Mouse (Mus musculus) adrenal gland, postnatal 4 days (tissue): Measurements from ENCODE around the gene Ppa1. TPM values are rescaled to one million over a fixed set of nuclear protein-coding genes. Genes with fewer than 3 reads are reported as not detected.

Source experiments
- total RNA-seq, 2 experiments: library from RNA; stranded (reverse); gene quantifications; 2 replicates each; pipeline ENCODE4 v1.2.3; 2021

The Ppa1 gene
- total RNA-seq, 2 experiments from 2014 or later, result 50.1 to 55.6 TPM

Other genes with a start within 250 kb of the Ppa1 start
- gene Nodal, start 230.6 kb upstream of the Ppa1 start, total RNA-seq, result under 1 TPM in 1 of 2 experiments, not detected in 1; 0.14 TPM
- 100 to 1,000 TPM; 112 to 123 TPM for gene Eif4ebp2, start 195.9 kb upstream of the Ppa1 start, total RNA-seq
- 10 to 100 TPM; 12.2 to 13.8 TPM for gene Lrrc20, start 172.8 kb upstream of the Ppa1 start, total RNA-seq
- under 1 TPM; 0.20 to 0.37 TPM for gene Npffr1, start 53.1 kb upstream of the Ppa1 start, total RNA-seq
- gene Sar1a, start 31.7 kb downstream of the Ppa1 start, total RNA-seq, result 100 to 1,000 TPM; 184 to 192 TPM
- 10 to 100 TPM; 67.6 to 68.2 TPM for gene Tysnd1, start 47.0 kb downstream of the Ppa1 start, total RNA-seq
- 100 to 1,000 TPM; 229 to 261 TPM for gene Aifm2, start 66.7 kb downstream of the Ppa1 start, total RNA-seq
- gene H2afy2, start 135.6 kb downstream of the Ppa1 start, total RNA-seq, result 10 to 100 TPM; 35.2 to 35.4 TPM